Mouse (Mus musculus) MEL-GATA-1-ER (cell line): Measurements from ENCODE around the gene Asb14.
"Not testable (repeated sequence)": the region's sequence is repeated elsewhere in the genome, so short reads cannot be mapped to it uniquely, and the experiment has no call there.

Source experiments
- DNase-seq: peaks from one replicate; pipeline ENCODE4 v3.0.0-alpha.2; 2012; ENCODE audit warnings: low read depth; ENCODE audit errors: extremely low read depth

Gene Asb14

GRCm38 (mm10) chr14:26956139-26956538 is 61.8 kb downstream of the Asb14 start:
- not testable (repeated sequence) for DNase-seq

GRCm38 (mm10) chr14:26960518-26960917 is 66.2 kb downstream of the Asb14 start:
- DNase-seq, result no peak
